In genomic region chr11:77800869-77801701, GRCm38 (mm10) we compare ENCODE assay signal across 8 mouse cellular contexts. TPM values are rescaled to one million over a fixed set of nuclear protein-coding genes. Genes with fewer than 3 reads are reported as not detected.
A peak's percentile ranks its signal among the peaks of the same experiment; 100 is the strongest.
DNase-seq lines count a peak whose midpoint lies in the region; ATAC-seq lines count a peak whose summit lies in the region.

No protein-coding gene starts in this region.

- peak; percentile 65 to 71 for DNase-seq in left cerebral cortex, postnatal 25 days (ENCODE audit: low spot score in 2 of 2)
- DNase-seq in left cerebral cortex, adult 11 months (ENCODE audit: low spot score), result no peak
- peak; percentile 81 for DNase-seq in kidney, adult 9 months
- DNase-seq in retina, postnatal 1 day, result peak; percentile 57
- DNase-seq in cerebellum, adult 8-10 months, result no peak

- H3K27me3 ChIP-seq in embryonic facial prominence, embryonic 12.5 days, result no peaks in the 10 kb centered on the region
- H3K27me3 ChIP-seq in heart, embryonic 12.5 days (replicated peaks), result no peaks in the 10 kb centered on the region
- no peaks in the 10 kb centered on the region for H3K27me3 ChIP-seq in lung, embryonic 16.5 days (ENCODE audit: control insufficient read depth, insufficient read depth, low read depth, low read length)

- peak overlapping the region; percentile 14; the same call in 1 of the 2 replicates for H3K4me2 ChIP-seq in embryonic facial prominence, embryonic 12.5 days (replicated peaks)
- peak overlapping the region; percentile 90 for H3K4me2 ChIP-seq in heart, embryonic 12.5 days
- H3K4me2 ChIP-seq in lung, embryonic 16.5 days (ENCODE audit: low read depth, low read length), result peak overlapping the region; percentile 48

- WGBS in embryonic facial prominence, embryonic 12.5 days, result 17% methylated on average over 15 of the region's 15 CpGs
- 2% methylated on average over 15 of the region's 15 CpGs for WGBS in heart, embryonic 12.5 days
- WGBS in lung, embryonic 16.5 days, result 9% methylated on average over 15 of the region's 15 CpGs

- peaks cover 22% of the 10 kb centered on the region for H3K4me1 ChIP-seq in embryonic facial prominence, embryonic 12.5 days
- H3K4me1 ChIP-seq in heart, embryonic 12.5 days (replicated peaks), result peaks cover 69% of the 10 kb centered on the region
- H3K4me1 ChIP-seq in lung, embryonic 16.5 days (replicated peaks; ENCODE audit: control insufficient read depth, insufficient read depth, low read length), result peaks cover 27% of the 10 kb centered on the region

- H3K36me3 ChIP-seq in embryonic facial prominence, embryonic 12.5 days, result no peaks in the 10 kb centered on the region
- H3K36me3 ChIP-seq in heart, embryonic 12.5 days, result 0 out of 2 replicates have a peak, but pooled peaks cover 4% of the 10 kb centered on the region
- no peaks in the 10 kb centered on the region for H3K36me3 ChIP-seq in lung, embryonic 16.5 days (ENCODE audit: control insufficient read depth, insufficient read depth, low read length)

- no peaks in the 10 kb centered on the region for H3K9me3 ChIP-seq in embryonic facial prominence, embryonic 12.5 days
- H3K9me3 ChIP-seq in heart, embryonic 12.5 days (replicated peaks), result no peaks in the 10 kb centered on the region
- H3K9me3 ChIP-seq in lung, embryonic 16.5 days (ENCODE audit: control insufficient read depth, low read length), result no peaks in the 10 kb centered on the region

- peak; percentile 85 for ATAC-seq in embryonic facial prominence, embryonic 12.5 days (ENCODE audit: insufficient number of reproducible peaks, insufficient read depth, low FRiP score, low TSS enrichment)
- ATAC-seq in heart, embryonic 12.5 days (ENCODE audit: insufficient number of reproducible peaks, low FRiP score), result peak; percentile 88
- ATAC-seq in lung, embryonic 16.5 days (ENCODE audit: low read depth), result peak; percentile 96

- intact Hi-C loops in left cerebral cortex, postnatal 25 days (cut with DNase I), result no loop called here

- H3K4me3 ChIP-seq in embryonic facial prominence, embryonic 12.5 days, result no peak overlapping the region
- H3K4me3 ChIP-seq in heart, embryonic 12.5 days, result peak overlapping the region; percentile 58
- peak overlapping the region; percentile 26 for H3K4me3 ChIP-seq in lung, embryonic 16.5 days (ENCODE audit: low read length)

- no peak overlapping the region; the same call in 1 of the 2 replicates for H3K9ac ChIP-seq in embryonic facial prominence, embryonic 12.5 days
- H3K9ac ChIP-seq in heart, embryonic 12.5 days, result peak overlapping the region; percentile 82
- H3K9ac ChIP-seq in lung, embryonic 16.5 days (ENCODE audit: low read length), result peak overlapping the region; percentile 53

- peak overlapping the region; percentile 78; the same call in 1 of the 2 replicates for H3K27ac ChIP-seq in embryonic facial prominence, embryonic 12.5 days
- H3K27ac ChIP-seq in heart, embryonic 12.5 days (ENCODE audit: poor library complexity, severe bottlenecking), result peak overlapping the region; percentile 99
- peak overlapping the region; percentile 75 for H3K27ac ChIP-seq in lung, embryonic 16.5 days (ENCODE audit: low read length)

RNA-seq across cellular contexts. Expression of gene Gm10277, which starts 13.5 kb away (rescaled TPM):
- not detected for total RNA-seq in left cerebral cortex, postnatal 25 days (2021)
- polyA plus RNA-seq in embryonic facial prominence, embryonic 12.5 days (2016; fragmentation: Nextera tagmentation; extraction: Ambion mirVana), result 1.4 and 2.6 TPM in 2 replicates
- polyA plus RNA-seq in heart, embryonic 12.5 days (2016; fragmentation: Nextera tagmentation; extraction: Ambion mirVana), result 1.2 and 1.5 TPM in 2 replicates
- polyA plus RNA-seq in lung, embryonic 16.5 days (2015; fragmentation: Nextera tagmentation; extraction: Ambion mirVana), result 1.8 and 2.5 TPM in 2 replicates

RNA-seq across cellular contexts. Expression of gene Myo18a, which starts 38.0 kb away (rescaled TPM):
- 100 to 1,000 TPM; 156 to 157 TPM for total RNA-seq in left cerebral cortex, postnatal 25 days (2021)
- 33.2 and 35.0 TPM in 2 replicates for polyA plus RNA-seq in embryonic facial prominence, embryonic 12.5 days (2016; fragmentation: Nextera tagmentation; extraction: Ambion mirVana)
- polyA plus RNA-seq in heart, embryonic 12.5 days (2016; fragmentation: Nextera tagmentation; extraction: Ambion mirVana), result 154 and 164 TPM in 2 replicates
- polyA plus RNA-seq in lung, embryonic 16.5 days (2015; fragmentation: Nextera tagmentation; extraction: Ambion mirVana), result 39.0 and 42.1 TPM in 2 replicates

Comparison
In these comparisons a context has a peak if more than half of its experiments do, and no peak if none do; other contexts are left out.
1. DNase-seq: peak in left cerebral cortex, postnatal 25 days (2 of 2), kidney, adult 9 months (single experiment) and retina, postnatal 1 day (single experiment); none in left cerebral cortex, adult 11 months (single experiment) and cerebellum, adult 8-10 months (single experiment).
2. H3K4me2 ChIP-seq: peak in every context shown above with its lines; median percentile 90 in heart, embryonic 12.5 days; 48 in lung, embryonic 16.5 days; 14 in embryonic facial prominence, embryonic 12.5 days.
3. Peak in every context shown above with its lines, with median percentiles within 50 percentile points of each other: ATAC-seq and H3K27ac ChIP-seq.